Comparison of ENCODE assay signal across 25 mouse cellular contexts in the genomic region with DNA sequence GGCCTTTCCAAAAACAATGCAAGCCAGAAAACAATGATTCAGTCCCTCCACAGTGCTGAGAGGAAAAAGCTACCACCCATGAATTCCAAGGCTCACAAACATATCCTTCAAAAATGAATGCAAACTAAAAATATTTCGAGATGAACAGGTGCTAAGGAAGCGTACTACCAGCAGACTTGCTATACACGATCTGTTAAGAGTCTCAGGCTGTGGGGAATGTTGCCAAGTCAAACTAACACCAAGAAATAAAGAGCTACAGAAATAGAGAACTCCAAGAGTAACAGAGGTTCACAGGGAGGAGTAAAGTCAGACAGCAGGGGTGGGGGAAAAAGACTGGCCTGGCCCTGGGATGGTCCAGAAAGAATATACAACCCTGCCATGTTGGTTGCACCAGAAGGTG. TPM values are rescaled to one million over a fixed set of nuclear protein-coding genes. Genes with fewer than 3 reads are reported as not detected.
A peak's percentile ranks its signal among the peaks of the same experiment; 100 is the strongest.
DNase-seq lines count a peak whose midpoint lies in the region; ATAC-seq and TF ChIP-seq lines count a peak whose summit lies in the region.
"Had no signal": no experiment of that assay in that cellular context is flagged by ENCODE, and none has a peak within 500 bp of the region (broad histone marks: within the 10 kb centered on the region; RNA-seq: fewer than 3 reads in every experiment).

No protein-coding gene starts in this region.

- no peaks in the 10 kb centered on the region for H3K9me3 ChIP-seq in lung, embryonic 14.5 days (ENCODE audit: low read depth, low read length)
- H3K9me3 ChIP-seq in embryonic facial prominence, embryonic 14.5 days (ENCODE audit: control insufficient read depth, low read length): no peaks in the 10 kb centered on the region
- H3K9me3 ChIP-seq: hindbrain, embryonic 15.5 days; intestine, embryonic 15.5 days; midbrain, embryonic 10.5 days had no signal

- H3K27ac ChIP-seq in lung, embryonic 14.5 days (ENCODE audit: low read depth): no peak overlapping the region
- H3K27ac ChIP-seq in embryonic facial prominence, embryonic 14.5 days (replicated peaks; ENCODE audit: low read depth, low read length): no peak overlapping the region
- H3K27ac ChIP-seq: hindbrain, embryonic 15.5 days; intestine, embryonic 15.5 days; liver, embryonic 14.5 days; macrophage; midbrain, embryonic 10.5 days had no signal

- intact Hi-C loops in left cerebral cortex, postnatal 36 days (cut with DNase I): no loop called here

- H3K4me2 ChIP-seq in lung, embryonic 14.5 days: no peak overlapping the region
- H3K4me2 ChIP-seq in embryonic facial prominence, embryonic 14.5 days (ENCODE audit: low read depth, low read length): no peak overlapping the region
- H3K4me2 ChIP-seq: hindbrain, embryonic 15.5 days; intestine, embryonic 15.5 days had no signal

- no peaks in the 10 kb centered on the region for H3K27me3 ChIP-seq in lung, embryonic 14.5 days (ENCODE audit: insufficient read depth, low read length)
- no peaks in the 10 kb centered on the region for H3K27me3 ChIP-seq in embryonic facial prominence, embryonic 14.5 days (replicated peaks; ENCODE audit: control insufficient read depth, insufficient read depth, low read length)
- H3K27me3 ChIP-seq: CH12.LX; hindbrain, embryonic 15.5 days; intestine, embryonic 15.5 days had no signal

- WGBS in lung, embryonic 14.5 days: 51% methylated on average over 3 of the region's 3 CpGs
- 65% methylated on average over 3 of the region's 3 CpGs for WGBS in embryonic facial prominence, embryonic 14.5 days

- no peak overlapping the region for H3K4me3 ChIP-seq in lung, embryonic 14.5 days (ENCODE audit: low read depth, low read length)
- H3K4me3 ChIP-seq in embryonic facial prominence, embryonic 14.5 days (ENCODE audit: low read depth, low read length): no peak overlapping the region
- H3K4me3 ChIP-seq: erythroblast, embryonic 14.5 days; hindbrain, embryonic 15.5 days; intestine, embryonic 15.5 days; midbrain, embryonic 10.5 days had no signal

- DNase-seq in frontal cortex, postnatal 14 days (ENCODE audit: low spot score in 2 of 2): no peak
- DNase-seq in lung, embryonic 14.5 days: peak; percentile 26
- DNase-seq in lung, postnatal 14 days: no peak
- peak; percentile 35 for DNase-seq in embryonic facial prominence, embryonic 14.5 days (ENCODE audit: low spot score)
- peak; percentile 15 to 19 for DNase-seq in left cerebral cortex, postnatal 36 days (ENCODE audit: low spot score in 2 of 2)
- DNase-seq in heart, adult 8-10 months (ENCODE audit: low spot score): no peak
- DNase-seq: cerebellum, adult 2 months; gastrocnemius, postnatal 14 days; heart, adult 18-20 months; heart, postnatal 36 days; kidney, adult 9 months; kidney, postnatal 25 days; retina, postnatal 1 day; thymus, adult 18-20 months had no signal

- H3K9ac ChIP-seq in lung, embryonic 14.5 days: no peak overlapping the region
- H3K9ac ChIP-seq in embryonic facial prominence, embryonic 14.5 days (ENCODE audit: low read depth, low read length): no peak overlapping the region
- H3K9ac ChIP-seq: hindbrain, embryonic 15.5 days; intestine, embryonic 15.5 days; liver, embryonic 14.5 days had no signal

- H3K36me3 ChIP-seq in lung, embryonic 14.5 days (ENCODE audit: insufficient read depth): no peaks in the 10 kb centered on the region
- no peaks in the 10 kb centered on the region for H3K36me3 ChIP-seq in embryonic facial prominence, embryonic 14.5 days (ENCODE audit: control insufficient read depth, insufficient read depth, low read length)
- H3K36me3 ChIP-seq: hindbrain, embryonic 15.5 days; intestine, embryonic 15.5 days; midbrain, embryonic 10.5 days had no signal

- no peak for TF ChIP-seq CTCF in lung, embryonic 14.5 days (IDR thresholded peaks at IDR 0.05; ENCODE audit: low read depth)

- peak; percentile 92 for ATAC-seq in frontal cortex, adult (ENCODE audit: low TSS enrichment)
- ATAC-seq in lung, embryonic 14.5 days (ENCODE audit: insufficient read depth): no peak
- no peak for ATAC-seq in embryonic facial prominence, embryonic 14.5 days (ENCODE audit: low read depth)
- ATAC-seq: forebrain, embryonic 16.5 days; intestine, embryonic 15.5 days had no signal

- H3K4me1 ChIP-seq in lung, embryonic 14.5 days (ENCODE audit: insufficient read depth): no peaks in the 10 kb centered on the region
- H3K4me1 ChIP-seq in embryonic facial prominence, embryonic 14.5 days (ENCODE audit: control insufficient read depth, insufficient read depth, low read length): no peaks in the 10 kb centered on the region
- H3K4me1 ChIP-seq: hindbrain, embryonic 15.5 days; intestine, embryonic 15.5 days; midbrain, embryonic 10.5 days had no signal

RNA-seq across cellular contexts. Expression of gene Thrb, which starts 38.4 kb away (rescaled TPM):
- 0.42 and 0.70 TPM in 2 replicates for polyA plus RNA-seq in lung, embryonic 14.5 days (2014; fragmentation: Nextera tagmentation; extraction: Ambion mirVana)
- polyA plus RNA-seq in embryonic facial prominence, embryonic 14.5 days (2014; fragmentation: Nextera tagmentation; extraction: Ambion mirVana): 3.3 and 3.5 TPM in 2 replicates
- 10 to 100 TPM; 66.8 to 94.2 TPM for total RNA-seq in left cerebral cortex, postnatal 36 days (2021)
- 10 to 100 TPM; 24.1 to 28.2 (median 27.1) TPM for total RNA-seq in heart, adult 8-10 months (2022)
- total RNA-seq: MEL; monocyte, adult 5-6 weeks had no signal

Comparison
In these comparisons a context has a peak if more than half of its experiments do, and no peak if none do; other contexts are left out.
1. DNase-seq: peak in lung, embryonic 14.5 days (single experiment), embryonic facial prominence, embryonic 14.5 days (single experiment) and left cerebral cortex, postnatal 36 days (2 of 2); none in frontal cortex, postnatal 14 days (0 of 2), lung, postnatal 14 days (single experiment) and heart, adult 8-10 months (single experiment).